Mouse (Mus musculus) megakaryocyte, embryonic 14.5 days (primary cell): Measurements from ENCODE around the gene Dhx9.

Experiments
- FLI1 ChIP-seq: IDR thresholded peaks from 2 replicates; pipeline ENCODE4 v1.6.1; 2012; ENCODE audit warnings: low read length, inconsistent platforms, mixed read lengths
- GATA1 ChIP-seq: IDR thresholded peaks from 3 replicates; pipeline ENCODE4 v1.6.1; 2012; ENCODE audit warnings: mixed read lengths, low read length, inconsistent platforms, borderline replicate concordance

GRCm38 (mm10) chr1:153424770-153425584 lies 62.5 kb downstream of the Dhx9 start, which contains the start of gene Shcbp1l:
- TF ChIP-seq GATA1: no peak
- no peak for TF ChIP-seq FLI1
